Mouse (Mus musculus) liver, adult 2 months (tissue): ENCODE measurements at regions not wholly inside any gene's neighbourhood (a gene's known extent, or its start where the extent isn't known, plus 50 kb on each side); places are given as distances from the start of the nearest gene placed in this dataset.

Source experiments
- CTCF ChIP-seq: fragments of 200-500 bp; IDR thresholded peaks from 2 replicates; pipeline ENCODE4 v1.5.1; 2011; ENCODE audit warnings: low read depth, low read length, control low read depth
- POLR2A ChIP-seq: fragments of 200-500 bp; IDR thresholded peaks from 2 replicates; pipeline ENCODE4 v1.6.1; 2011; ENCODE audit warnings: low read length, control low read depth; ENCODE audit not compliant: insufficient read depth; ENCODE audit errors: extremely low read depth

GRCm38 (mm10) chr16:80212769-80213168 is 987.7 kb upstream of the Ncam2 start:
- no peak for TF ChIP-seq CTCF
- no peak for TF ChIP-seq POLR2A
